Mouse (Mus musculus): ENCODE measurements around the gene Fbxl8. TPM values are rescaled to one million over a fixed set of nuclear protein-coding genes. Genes with fewer than 3 reads are reported as not detected.

The Fbxl8 gene
- total and polyA plus RNA-seq, 2 experiments from 2014 or later = 3.6 to 6.4 TPM

DNA sequence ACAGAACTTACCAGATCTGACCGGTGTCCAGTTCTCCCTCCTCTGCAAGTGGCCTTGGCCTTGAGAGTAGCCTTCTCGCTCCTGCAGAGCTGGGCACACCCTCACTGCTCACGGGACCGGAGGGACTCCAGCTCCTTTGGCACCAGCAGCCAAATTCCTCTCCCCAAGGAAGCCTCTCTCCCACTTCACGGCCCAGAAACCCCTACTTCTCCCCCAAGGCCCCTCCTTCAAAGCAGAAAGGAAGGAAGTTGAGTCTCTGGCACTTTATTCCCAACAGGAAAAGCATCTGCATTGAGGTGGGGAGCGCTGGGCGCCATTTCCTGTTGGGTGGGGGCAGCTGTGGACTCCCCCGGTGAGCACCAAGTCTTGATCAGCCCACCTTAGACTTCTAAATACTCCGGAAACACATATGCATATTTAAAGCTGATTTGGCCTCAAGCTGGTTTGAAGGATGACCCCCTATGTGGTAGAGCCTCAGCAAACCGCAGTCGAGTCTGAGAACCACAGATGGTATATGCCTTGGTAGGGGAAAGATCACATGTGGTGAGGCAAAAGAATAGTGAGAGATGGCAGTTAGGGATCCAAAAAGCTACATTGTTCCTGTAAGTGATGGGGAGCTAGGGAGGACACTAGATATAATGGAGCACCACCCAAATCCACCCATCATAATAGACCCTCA is 31.6 kb downstream of the Fbxl8 start, which contains the start of gene Exoc3l:
TSS of gene Exoc3l (minus strand) at position 207 of the 679 bp plus-strand sequence.
- no peaks in the 10 kb centered on the region for H3K27me3 ChIP-seq (ENCODE audit: control insufficient read depth, insufficient read depth, low read length)
- TF ChIP-seq CTCF (IDR thresholded peaks at IDR 0.05; ENCODE audit: low read depth) (no peak), EP300 (IDR thresholded peaks at IDR 0.05; ENCODE audit: low read depth) (no peak)
- ATAC-seq (ENCODE audit: insufficient read depth, low read depth) (0 out of 2 replicates have a peak, but pooled peaks have one; percentile 5), DNase-seq (ENCODE audit: low spot score) (peak; percentile 31)
- H3K27ac ChIP-seq (ENCODE audit: low read depth) = peak within 1 kb of the TSS; percentile 76
- H3K4me3 ChIP-seq (ENCODE audit: low read depth, low read length) = peak within 1 kb of the TSS; percentile 78
- H3K4me2 ChIP-seq (ENCODE audit: low read depth, low read length) = peak within 1 kb of the TSS; percentile 79
- peaks cover 20% of the 10 kb centered on the region for H3K36me3 ChIP-seq (replicated peaks; ENCODE audit: control insufficient read depth, insufficient read depth, low read length)
- WGBS = 31% methylated on average over 11 of the region's 11 CpGs
- H3K9me3 ChIP-seq (replicated peaks; ENCODE audit: control insufficient read depth, low read length) = no peaks in the 10 kb centered on the region
- H3K9ac ChIP-seq (replicated peaks; ENCODE audit: low read depth, low read length) = peak within 1 kb of the TSS; percentile 79; the same call in 1 of the 2 replicates
- H3K4me1 ChIP-seq (ENCODE audit: control insufficient read depth, insufficient read depth) = peaks cover 23% of the 10 kb centered on the region

GRCm38 (mm10) chr8:105297511-105298192 is 33.2 kb downstream of the Fbxl8 start, which contains the start of gene E2f4:
Gene E2f4 (plus strand): TSS chr8:105297663.
- Histone ChIP-seq H3K36me3 (replicated peaks; ENCODE audit: control insufficient read depth, insufficient read depth, low read length) (peaks cover 35% of the 10 kb centered on the region), H3K9ac (replicated peaks; ENCODE audit: low read depth, low read length) (peak within 1 kb of the TSS; percentile 79), H3K9me3 (replicated peaks; ENCODE audit: control insufficient read depth, low read length) (no peaks in the 10 kb centered on the region), H3K27ac (ENCODE audit: low read depth) (peak within 1 kb of the TSS; percentile 76), H3K4me3 (ENCODE audit: low read depth, low read length) (peak within 1 kb of the TSS; percentile 78), H3K4me2 (ENCODE audit: low read depth, low read length) (peak within 1 kb of the TSS; percentile 79), H3K4me1 (ENCODE audit: control insufficient read depth, insufficient read depth) (peaks cover 23% of the 10 kb centered on the region), H3K27me3 (ENCODE audit: control insufficient read depth, insufficient read depth, low read length) (no peaks in the 10 kb centered on the region)
- ATAC-seq (ENCODE audit: insufficient read depth, low read depth) (peak; percentile 93), DNase-seq (ENCODE audit: low spot score) (peak; percentile 94)
- no peak for TF ChIP-seq EP300 (IDR thresholded peaks at IDR 0.05; ENCODE audit: low read depth)
- TF ChIP-seq CTCF (IDR thresholded peaks at IDR 0.05; ENCODE audit: low read depth) = no peak
- WGBS = under 1% methylated on average over 57 of the region's 58 CpGs

GRCm38 (mm10) chr8:105298351-105299252 is 34.2 kb downstream of the Fbxl8 start:
- TF ChIP-seq EP300 (IDR thresholded peaks at IDR 0.05; ENCODE audit: low read depth) = no peak
- no peak for TF ChIP-seq CTCF (IDR thresholded peaks at IDR 0.05; ENCODE audit: low read depth)

GRCm38 (mm10) chr8:105299962-105300361 is 35.5 kb downstream of the Fbxl8 start:
- no peak for ATAC-seq (ENCODE audit: insufficient read depth, low read depth)
- DNase-seq (ENCODE audit: low spot score) = no peak
- Histone ChIP-seq H3K9me3 (replicated peaks; ENCODE audit: control insufficient read depth, low read length) (no peaks in the 10 kb centered on the region), H3K36me3 (replicated peaks; ENCODE audit: control insufficient read depth, insufficient read depth, low read length) (peaks cover 44% of the 10 kb centered on the region), H3K9ac (replicated peaks; ENCODE audit: low read depth, low read length) (no peak overlapping the region), H3K4me3 (ENCODE audit: low read depth, low read length) (no peak overlapping the region), H3K27me3 (ENCODE audit: control insufficient read depth, insufficient read depth, low read length) (no peaks in the 10 kb centered on the region), H3K27ac (ENCODE audit: low read depth) (no peak overlapping the region), H3K4me2 (ENCODE audit: low read depth, low read length) (no peak overlapping the region), H3K4me1 (ENCODE audit: control insufficient read depth, insufficient read depth) (peaks cover 35% of the 10 kb centered on the region)
- no peak for TF ChIP-seq EP300 (IDR thresholded peaks at IDR 0.05; ENCODE audit: low read depth)
- TF ChIP-seq CTCF (IDR thresholded peaks at IDR 0.05; ENCODE audit: low read depth) = no peak
- WGBS = 88% methylated on average over 8 of the region's 8 CpGs

More at GRCm38 (mm10) chr8:105298351-105299252, 34.2 kb downstream of the Fbxl8 start:
- Histone ChIP-seq H3K27me3 (ENCODE audit: control insufficient read depth, insufficient read depth, low read length) (no peaks in the 10 kb centered on the region), H3K9ac (replicated peaks; ENCODE audit: low read depth, low read length) (peak overlapping the region; percentile 79), H3K27ac (ENCODE audit: low read depth) (peak overlapping the region; percentile 76; the same call in 1 of the 2 replicates), H3K4me2 (ENCODE audit: low read depth, low read length) (peak overlapping the region; percentile 79), H3K36me3 (replicated peaks; ENCODE audit: control insufficient read depth, insufficient read depth, low read length) (peaks cover 44% of the 10 kb centered on the region), H3K4me3 (ENCODE audit: low read depth, low read length) (peak overlapping the region; percentile 78), H3K4me1 (ENCODE audit: control insufficient read depth, insufficient read depth) (peaks cover 23% of the 10 kb centered on the region), H3K9me3 (replicated peaks; ENCODE audit: control insufficient read depth, low read length) (no peaks in the 10 kb centered on the region)
- ATAC-seq (ENCODE audit: insufficient read depth, low read depth) = no peak
- DNase-seq (ENCODE audit: low spot score) = no peak
- 39% methylated on average over 18 of the region's 18 CpGs for WGBS

DNA sequence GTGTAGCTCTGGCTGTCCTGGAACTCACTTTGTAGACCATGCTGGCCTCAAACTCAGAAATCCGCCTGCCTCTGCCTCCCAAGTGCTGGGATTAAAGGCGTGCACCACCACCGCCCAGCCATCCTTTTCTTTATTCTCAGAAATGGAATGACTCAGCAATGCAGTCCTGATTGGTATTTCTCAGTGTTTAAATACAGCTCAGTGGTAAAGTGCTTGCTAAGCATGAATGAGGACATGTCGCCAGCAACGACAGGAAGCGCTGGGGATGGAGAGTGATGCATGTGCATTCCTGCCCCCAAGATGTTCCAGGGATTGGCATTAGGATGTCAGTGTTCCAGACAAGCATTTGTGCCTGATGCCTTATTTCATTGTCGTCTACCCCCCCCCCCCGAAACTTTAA is 38.9 kb downstream of the Fbxl8 start:
- DNase-seq (ENCODE audit: low spot score) (no peak), ATAC-seq (ENCODE audit: insufficient read depth, low read depth) (no peak)
- Histone ChIP-seq H3K4me2 (ENCODE audit: low read depth, low read length) (no peak overlapping the region), H3K9ac (replicated peaks; ENCODE audit: low read depth, low read length) (no peak overlapping the region), H3K4me3 (ENCODE audit: low read depth, low read length) (no peak overlapping the region), H3K27me3 (ENCODE audit: control insufficient read depth, insufficient read depth, low read length) (no peaks in the 10 kb centered on the region), H3K27ac (ENCODE audit: low read depth) (0 out of 2 replicates have a peak overlapping the region, but pooled peaks have one; percentile 22), H3K9me3 (replicated peaks; ENCODE audit: control insufficient read depth, low read length) (no peaks in the 10 kb centered on the region), H3K4me1 (ENCODE audit: control insufficient read depth, insufficient read depth) (peaks cover 30% of the 10 kb centered on the region), H3K36me3 (replicated peaks; ENCODE audit: control insufficient read depth, insufficient read depth, low read length) (peaks cover 51% of the 10 kb centered on the region)
- no peak for TF ChIP-seq CTCF (IDR thresholded peaks at IDR 0.05; ENCODE audit: low read depth)
- TF ChIP-seq EP300 (IDR thresholded peaks at IDR 0.05; ENCODE audit: low read depth) = no peak
- 78% methylated on average over 8 of the region's 8 CpGs for WGBS
